Mouse (Mus musculus): Measurements from ENCODE around the gene Pnn. TPM values are rescaled to one million over a fixed set of nuclear protein-coding genes. Genes with fewer than 3 reads are reported as not detected.
"Not testable (repeated sequence)": the region's sequence is repeated elsewhere in the genome, so short reads cannot be mapped to it uniquely, and the experiment has no call there.

The Pnn gene
- polyA plus RNA-seq, 1 experiment from 2014 or later, result 89.5 TPM

- no peaks in the 10 kb centered on the region for H3K9me3 ChIP-seq
- H3K36me3 ChIP-seq, result peaks cover 48% of the 10 kb centered on the region
- no peak overlapping the region for H3K27ac ChIP-seq
- H3K4me3 ChIP-seq, result no peak overlapping the region
- no peaks in the 10 kb centered on the region for H3K27me3 ChIP-seq (ENCODE audit: insufficient read depth, poor library complexity, severe bottlenecking)
- peaks cover 4% of the 10 kb centered on the region; the same call in 1 of the 2 replicates for H3K4me1 ChIP-seq
- no peak for DNase-seq (ENCODE audit: low spot score)
- WGBS, result 96% methylated on average over 11 of the region's 11 CpGs
Measured at GRCm38 (mm10) chr12:59056222-59056621, 10.5 kb upstream of the Pnn start.

- not testable (repeated sequence) for H3K4me3 ChIP-seq; H3K9me3 ChIP-seq; H3K27ac ChIP-seq; DNase-seq (ENCODE audit: low spot score); H3K4me1 ChIP-seq; H3K27me3 ChIP-seq (ENCODE audit: insufficient read depth, poor library complexity, severe bottlenecking)
- peaks cover 42% of the 10 kb centered on the region for H3K36me3 ChIP-seq
- WGBS, result 88% methylated on average over 5 of the region's 5 CpGs
Measured at GRCm38 (mm10) chr12:59058242-59058641, 8.4 kb upstream of the Pnn start.

GRCm38 (mm10) chr12:59060322-59060721 lies 6.4 kb upstream of the Pnn start:
- Histone ChIP-seq H3K9me3 (no peaks in the 10 kb centered on the region), H3K36me3 (peaks cover 28% of the 10 kb centered on the region), H3K27ac (peak overlapping the region; percentile 99), H3K4me3 (peak overlapping the region; percentile 96), H3K4me1 (peaks cover 4% of the 10 kb centered on the region; the same call in 1 of the 2 replicates), H3K27me3 (ENCODE audit: insufficient read depth, poor library complexity, severe bottlenecking) (0 out of 2 replicates have a peak, but pooled peaks cover 4% of the 10 kb centered on the region)
- 62% methylated on average over 4 of the region's 4 CpGs for WGBS
- DNase-seq (ENCODE audit: low spot score), result no peak

GRCm38 (mm10) chr12:59060993-59061595 lies 5.6 kb upstream of the Pnn start, which contains the start of gene Trappc6b:
Gene Trappc6b, minus strand, starts transcription at chr12:59061472.
- H3K27me3 ChIP-seq (ENCODE audit: insufficient read depth, poor library complexity, severe bottlenecking), result 0 out of 2 replicates have a peak, but pooled peaks cover 4% of the 10 kb centered on the region
- peak within 1 kb of the TSS; percentile 96 for H3K4me3 ChIP-seq
- under 1% methylated on average over 49 of the region's 49 CpGs for WGBS
- peaks cover 7% of the 10 kb centered on the region; the same call in 1 of the 2 replicates for H3K4me1 ChIP-seq
- H3K9me3 ChIP-seq, result no peaks in the 10 kb centered on the region
- peak within 1 kb of the TSS; percentile 99 for H3K27ac ChIP-seq
- peaks cover 23% of the 10 kb centered on the region for H3K36me3 ChIP-seq
- DNase-seq (ENCODE audit: low spot score), result peak; percentile 95

GRCm38 (mm10) chr12:59064837-59065236 lies 1.8 kb upstream of the Pnn start:
- Histone ChIP-seq H3K27ac (no peak overlapping the region), H3K27me3 (ENCODE audit: insufficient read depth, poor library complexity, severe bottlenecking) (0 out of 2 replicates have a peak, but pooled peaks cover 4% of the 10 kb centered on the region), H3K36me3 (peaks cover 19% of the 10 kb centered on the region), H3K4me1 (peaks cover 14% of the 10 kb centered on the region; the same call in 1 of the 2 replicates), H3K4me3 (no peak overlapping the region), H3K9me3 (no peaks in the 10 kb centered on the region)
- no peak for DNase-seq (ENCODE audit: low spot score)
- WGBS, result 86% methylated on average over 8 of the region's 8 CpGs

GRCm38 (mm10) chr12:59065776-59066175 lies 908 bp upstream of the Pnn start:
- peaks cover 29% of the 10 kb centered on the region for H3K36me3 ChIP-seq
- peak overlapping the region; percentile 100; the same call in 1 of the 2 replicates for H3K27ac ChIP-seq
- H3K4me1 ChIP-seq, result peaks cover 10% of the 10 kb centered on the region; the same call in 1 of the 2 replicates
- no peak for DNase-seq (ENCODE audit: low spot score)
- H3K27me3 ChIP-seq (ENCODE audit: insufficient read depth, poor library complexity, severe bottlenecking), result 0 out of 2 replicates have a peak, but pooled peaks cover 4% of the 10 kb centered on the region
- 59% methylated on average over 3 of the region's 3 CpGs for WGBS
- H3K4me3 ChIP-seq, result peak overlapping the region; percentile 99
- H3K9me3 ChIP-seq, result no peaks in the 10 kb centered on the region

- Histone ChIP-seq H3K9me3 (no peaks in the 10 kb centered on the region), H3K4me1 (peaks cover 10% of the 10 kb centered on the region; the same call in 1 of the 2 replicates), H3K27me3 (ENCODE audit: insufficient read depth, poor library complexity, severe bottlenecking) (0 out of 2 replicates have a peak, but pooled peaks cover 4% of the 10 kb centered on the region), H3K27ac (peak overlapping the region; percentile 100), H3K4me3 (peak overlapping the region; percentile 99), H3K36me3 (peaks cover 42% of the 10 kb centered on the region)
- under 1% methylated on average over 41 of the region's 41 CpGs for WGBS
- DNase-seq (ENCODE audit: low spot score), result no peak
Measured at GRCm38 (mm10) chr12:59067095-59067494, 411 bp downstream of the Pnn start.

- DNase-seq (ENCODE audit: low spot score), result peak; percentile 5
- Histone ChIP-seq H3K4me1 (peaks cover 10% of the 10 kb centered on the region; the same call in 1 of the 2 replicates), H3K27ac (no peak overlapping the region), H3K27me3 (ENCODE audit: insufficient read depth, poor library complexity, severe bottlenecking) (0 out of 2 replicates have a peak, but pooled peaks cover 2% of the 10 kb centered on the region), H3K4me3 (no peak overlapping the region), H3K9me3 (no peaks in the 10 kb centered on the region), H3K36me3 (peaks cover 55% of the 10 kb centered on the region)
- WGBS, result 93% methylated on average over 13 of the region's 13 CpGs
Measured at GRCm38 (mm10) chr12:59068791-59069190, 2.1 kb downstream of the Pnn start.

DNA sequence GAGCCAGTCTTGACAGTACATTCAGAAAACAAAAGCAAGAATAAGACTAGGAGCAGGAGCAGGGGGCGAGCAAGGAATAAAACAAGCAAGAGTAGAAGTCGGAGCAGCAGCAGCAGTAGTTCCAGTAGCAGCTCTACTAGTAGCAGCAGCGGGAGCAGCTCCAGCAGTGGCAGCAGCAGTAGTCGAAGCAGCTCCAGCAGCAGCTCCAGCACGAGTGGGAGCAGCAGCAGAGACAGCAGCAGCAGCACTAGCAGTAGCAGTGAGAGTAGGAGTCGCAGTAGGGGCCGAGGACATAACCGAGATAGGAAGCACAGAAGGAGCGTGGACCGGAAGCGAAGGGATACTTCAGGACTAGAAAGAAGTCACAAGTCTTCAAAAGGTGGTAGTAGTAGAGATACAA lies 5.6 kb downstream of the Pnn start:
- peaks cover 5% of the 10 kb centered on the region; the same call in 1 of the 2 replicates for H3K4me1 ChIP-seq
- H3K27me3 ChIP-seq (ENCODE audit: insufficient read depth, poor library complexity, severe bottlenecking), result no peaks in the 10 kb centered on the region
- H3K9me3 ChIP-seq, result no peaks in the 10 kb centered on the region
- 85% methylated on average over 11 of the region's 11 CpGs for WGBS
- peaks cover 68% of the 10 kb centered on the region for H3K36me3 ChIP-seq
- no peak overlapping the region for H3K4me3 ChIP-seq
- DNase-seq (ENCODE audit: low spot score), result no peak
- H3K27ac ChIP-seq, result no peak overlapping the region

- Histone ChIP-seq H3K36me3 (peaks cover 56% of the 10 kb centered on the region), H3K27me3 (ENCODE audit: insufficient read depth, poor library complexity, severe bottlenecking) (no peaks in the 10 kb centered on the region), H3K27ac (no peak overlapping the region), H3K4me1 (no peaks in the 10 kb centered on the region), H3K4me3 (no peak overlapping the region), H3K9me3 (no peaks in the 10 kb centered on the region)
- DNase-seq (ENCODE audit: low spot score), result no peak
- 88% methylated on average over 3 of the region's 3 CpGs for WGBS
Measured at GRCm38 (mm10) chr12:59074052-59074451, 7.4 kb downstream of the Pnn start.

DNA sequence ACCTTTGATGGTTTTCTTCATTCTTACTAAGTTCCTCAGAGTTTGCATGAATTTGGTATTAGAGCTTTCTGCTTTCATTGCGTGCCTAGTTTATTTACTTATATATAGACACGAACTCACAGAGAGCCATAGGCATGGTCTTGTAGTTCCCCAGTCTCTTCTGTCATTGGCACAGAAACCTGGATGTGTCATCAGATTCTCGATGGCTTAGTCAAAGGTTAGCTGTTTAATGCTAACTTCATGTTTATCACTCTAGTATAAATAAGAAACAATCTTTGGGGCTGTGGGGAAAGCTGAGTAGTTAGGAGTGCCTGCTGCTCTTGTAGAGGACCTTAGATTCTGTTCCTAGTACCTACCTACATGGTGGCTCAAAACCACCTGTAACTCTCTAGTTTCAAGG lies 10.3 kb downstream of the Pnn start:
- no peaks in the 10 kb centered on the region for H3K9me3 ChIP-seq
- WGBS, result 90% methylated on average over 3 of the region's 3 CpGs

GRCm38 (mm10) chr12:59077883-59078282 lies 11.2 kb downstream of the Pnn start:
- DNase-seq (ENCODE audit: low spot score), result no peak
- H3K27me3 ChIP-seq (ENCODE audit: insufficient read depth, poor library complexity, severe bottlenecking), result no peaks in the 10 kb centered on the region
- no peak overlapping the region for H3K4me3 ChIP-seq
- H3K36me3 ChIP-seq, result peaks cover 19% of the 10 kb centered on the region
- no peak overlapping the region for H3K27ac ChIP-seq
- 91% methylated on average over 3 of the region's 3 CpGs for WGBS
- no peaks in the 10 kb centered on the region for H3K4me1 ChIP-seq
- H3K9me3 ChIP-seq, result no peaks in the 10 kb centered on the region

More for the DNA sequence above, 10.3 kb downstream of the Pnn start:
- H3K27ac ChIP-seq, result no peak overlapping the region
- no peaks in the 10 kb centered on the region for H3K4me1 ChIP-seq
- peaks cover 27% of the 10 kb centered on the region for H3K36me3 ChIP-seq
- no peak for DNase-seq (ENCODE audit: low spot score)
- no peak overlapping the region for H3K4me3 ChIP-seq
- no peaks in the 10 kb centered on the region for H3K27me3 ChIP-seq (ENCODE audit: insufficient read depth, poor library complexity, severe bottlenecking)

GRCm38 (mm10) chr12:59080461-59080860 lies 13.8 kb downstream of the Pnn start:
- 86% methylated on average over 4 of the region's 4 CpGs for WGBS
- Histone ChIP-seq H3K9me3 (no peaks in the 10 kb centered on the region), H3K36me3 (0 out of 2 replicates have a peak, but pooled peaks cover 2% of the 10 kb centered on the region), H3K27me3 (ENCODE audit: insufficient read depth, poor library complexity, severe bottlenecking) (no peaks in the 10 kb centered on the region), H3K4me1 (no peaks in the 10 kb centered on the region), H3K27ac (no peak overlapping the region), H3K4me3 (no peak overlapping the region)
- peak; percentile 55 for DNase-seq (ENCODE audit: low spot score)

All from heart, embryonic 10.5 days (tissue).